Mouse (Mus musculus) G1E (cell line): Measurements from ENCODE around the gene Epop.

ENCODE experiments used
- CTCF ChIP-seq: IDR thresholded peaks from 2 replicates; pipeline ENCODE4 v1.5.1; 2012; ENCODE audit warnings: low read depth, low read length, inconsistent platforms, mixed read lengths
- GATA1 ChIP-seq: IDR thresholded peaks from 2 replicates; pipeline ENCODE4 v1.6.1; 2012; ENCODE audit warnings: borderline replicate concordance, low read length, inconsistent platforms, mixed read lengths
- GATA2 ChIP-seq: IDR thresholded peaks from 2 replicates; pipeline ENCODE4 v1.6.1; 2012; ENCODE audit warnings: low read depth, low read length, inconsistent platforms, borderline replicate concordance
- POLR2AphosphoS5 ChIP-seq: IDR thresholded peaks from 2 replicates; pipeline ENCODE4 v1.6.1; 2012; ENCODE audit warnings: low read depth, low read length, inconsistent platforms; ENCODE audit not compliant: insufficient replicate concordance
- TAL1 ChIP-seq: conservative IDR thresholded peaks from 2 replicates; pipeline ENCODE4 v1.6.1; 2012; ENCODE audit warnings: low read depth, low read length, inconsistent platforms, mixed read lengths

DNA sequence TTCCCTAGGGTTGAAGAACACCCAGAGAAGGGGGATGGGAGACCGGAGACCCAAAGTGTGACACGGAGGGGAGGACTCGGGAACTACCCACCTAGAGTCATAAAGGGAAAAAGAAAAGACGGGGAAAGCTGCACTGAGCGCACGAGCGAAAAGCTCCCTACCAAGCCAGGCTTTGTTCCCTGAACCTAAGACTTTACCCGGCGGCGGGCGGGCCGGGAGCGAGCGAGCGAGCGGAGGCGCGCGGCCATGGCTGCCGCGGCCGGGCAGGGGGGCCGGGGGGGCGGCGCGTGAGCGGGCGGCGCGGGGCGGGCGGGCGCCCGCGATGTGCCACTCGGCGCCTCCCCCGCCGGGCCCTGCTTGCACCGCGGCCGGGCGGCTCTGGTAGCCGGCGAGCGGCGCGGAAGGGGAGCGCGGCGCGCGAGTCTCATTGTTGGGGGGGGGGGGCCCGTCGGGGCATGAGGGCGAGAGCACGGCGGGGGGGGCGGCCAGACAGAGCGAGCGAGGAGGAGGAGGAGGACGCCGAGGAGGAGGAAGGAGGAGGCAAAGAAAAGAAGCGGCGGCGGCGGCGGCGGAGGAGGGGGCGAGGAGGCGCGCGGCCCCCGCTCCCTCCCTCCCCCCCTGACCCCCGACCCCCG is 33.5 kb upstream of the Epop start, which contains the start of gene Mllt6:
- TF ChIP-seq CTCF (no peak), GATA1 (no peak), TAL1 (no peak), POLR2AphosphoS5 (no peak), GATA2 (no peak)
